Mouse (Mus musculus) lung, embryonic 14.5 days (tissue): ENCODE measurements around the gene Serp2. TPM values are rescaled to one million over a fixed set of nuclear protein-coding genes. Genes with fewer than 3 reads are reported as not detected.

ENCODE experiments used
- ATAC-seq: fragments of 200-750 bp; cut with Nextera tagmentation; 2 replicates; pipeline ENCODE4 v1.8.0; 2017; ENCODE audit warnings: mild to moderate bottlenecking, moderate TSS enrichment, moderate library complexity; ENCODE audit not compliant: insufficient read depth
- DNase-seq: peaks from one replicate; pipeline ENCODE4 v3.0.0-alpha.2; 2015
- H3K27ac ChIP-seq: fragments of 300-500 bp; sonication (generic); 2 replicates; pipeline ENCODE4 v1.5.1; 2014; ENCODE audit warnings: low read depth, mild to moderate bottlenecking, moderate library complexity
- H3K27me3 ChIP-seq: fragments of 300-500 bp; sonication (generic); 2 replicates; pipeline ENCODE4 v1.6.1; 2014; ENCODE audit warnings: low read length, control low read depth; ENCODE audit not compliant: insufficient read depth
- H3K36me3 ChIP-seq: fragments of 300-500 bp; sonication (generic); 2 replicates; pipeline ENCODE4 v1.6.1; 2014; ENCODE audit warnings: control low read depth; ENCODE audit not compliant: insufficient read depth
- H3K4me1 ChIP-seq: fragments of 300-500 bp; sonication (generic); 2 replicates; pipeline ENCODE4 v1.6.1; 2014; ENCODE audit warnings: antibody characterized with exemption, control low read depth; ENCODE audit not compliant: insufficient read depth
- H3K4me2 ChIP-seq: fragments of 300-500 bp; sonication (generic); 2 replicates; pipeline ENCODE4 v1.6.1; 2014; ENCODE audit warnings: mild to moderate bottlenecking
- H3K4me3 ChIP-seq: fragments of 300-500 bp; sonication (generic); 2 replicates; pipeline ENCODE4 v1.5.1; 2014; ENCODE audit warnings: low read depth, low read length
- H3K9ac ChIP-seq: fragments of 300-500 bp; sonication (generic); 2 replicates; pipeline ENCODE4 v1.6.1; 2014
- H3K9me3 ChIP-seq: fragments of 300-500 bp; sonication (generic); 2 replicates; pipeline ENCODE4 v1.6.1; 2016; ENCODE audit warnings: low read depth, low read length, control low read depth
- CTCF ChIP-seq: IDR thresholded peaks from 2 replicates; pipeline ENCODE4 v1.5.1; 2016; ENCODE audit warnings: antibody characterized with exemption, low read depth
- WGBS: fragments of 180-500 bp; shearing (Covaris S2); extraction: QIAGEN DNeasy Blood & Tissue Kit; methylation state at CpG from one replicate; pipeline ENCODE4 v1.1.7; 2014; 5-methylcytosine and 5-hydroxymethylcytosine counted together
- polyA plus RNA-seq: library from polyadenylated mRNA; unstranded; fragments of >200 nt; fragmentation: Nextera tagmentation; extraction: Ambion mirVana; gene quantifications from 2 replicates; pipeline ENCODE4 v1.2.1, GENCODE M21; 2014

The Serp2 gene
- polyA plus RNA-seq, 1 experiment from 2014 or later, result 7.7 TPM

DNA sequence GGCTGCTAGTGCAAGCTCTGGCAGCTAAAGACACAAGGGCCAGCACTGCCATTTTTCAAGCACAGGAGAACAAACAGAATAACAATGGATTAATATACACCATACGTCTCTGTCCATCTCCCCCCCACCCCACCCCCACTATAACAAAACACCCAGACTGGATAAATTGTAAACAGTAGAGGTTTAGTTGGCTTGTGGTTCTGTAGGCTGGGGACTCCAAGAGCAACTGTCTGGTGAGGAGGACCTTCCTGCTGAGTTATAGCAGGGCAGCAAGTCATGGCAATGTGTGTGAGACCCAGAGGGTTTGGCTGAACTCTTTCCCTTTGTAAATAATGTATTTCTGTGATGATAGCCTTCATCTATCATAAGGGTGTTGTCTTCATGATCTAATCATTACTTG lies 33.0 kb upstream of the Serp2 start:
- 38% methylated on average over 1 of the region's 1 CpGs for WGBS
- Histone ChIP-seq H3K4me3 (no peak overlapping the region), H3K4me1 (peaks cover 14% of the 10 kb centered on the region), H3K9me3 (no peaks in the 10 kb centered on the region), H3K9ac (no peak overlapping the region), H3K27ac (peak overlapping the region; percentile 64), H3K27me3 (no peaks in the 10 kb centered on the region), H3K36me3 (no peaks in the 10 kb centered on the region), H3K4me2 (no peak overlapping the region)
- ATAC-seq (peak; percentile 72; the same call in 1 of the 2 replicates), DNase-seq (peak; percentile 56)
- TF ChIP-seq CTCF, result no peak

GRCm38 (mm10) chr14:76585831-76586405 lies 29.2 kb upstream of the Serp2 start:
- DNase-seq, result no peak
- Histone ChIP-seq H3K4me3 (no peak overlapping the region), H3K9me3 (no peaks in the 10 kb centered on the region), H3K27ac (no peak overlapping the region), H3K4me2 (no peak overlapping the region), H3K36me3 (no peaks in the 10 kb centered on the region), H3K9ac (no peak overlapping the region), H3K4me1 (peaks cover 9% of the 10 kb centered on the region), H3K27me3 (no peaks in the 10 kb centered on the region)
- WGBS, result 42% methylated on average over 13 of the region's 13 CpGs
- ATAC-seq, result no peak
- TF ChIP-seq CTCF, result no peak

- no peak for TF ChIP-seq CTCF
- no peaks in the 10 kb centered on the region for H3K9me3 ChIP-seq
- no peak overlapping the region for H3K27ac ChIP-seq
- H3K4me3 ChIP-seq, result no peak overlapping the region
- 74% methylated on average over 7 of the region's 7 CpGs for WGBS
- H3K27me3 ChIP-seq, result no peaks in the 10 kb centered on the region
- no peaks in the 10 kb centered on the region for H3K36me3 ChIP-seq
- H3K4me1 ChIP-seq, result 0 out of 2 replicates have a peak, but pooled peaks cover 4% of the 10 kb centered on the region
- H3K4me2 ChIP-seq, result no peak overlapping the region
- DNase-seq (no peak), ATAC-seq (no peak)
- no peak overlapping the region for H3K9ac ChIP-seq
Observed at GRCm38 (mm10) chr14:76583985-76584384, 27.3 kb upstream of the Serp2 start.

GRCm38 (mm10) chr14:76581974-76582922 lies 25.6 kb upstream of the Serp2 start:
- no peak for TF ChIP-seq CTCF
- Histone ChIP-seq H3K4me2 (no peak overlapping the region), H3K36me3 (no peaks in the 10 kb centered on the region), H3K9me3 (no peaks in the 10 kb centered on the region), H3K4me1 (0 out of 2 replicates have a peak, but pooled peaks cover 4% of the 10 kb centered on the region), H3K4me3 (no peak overlapping the region), H3K9ac (no peak overlapping the region), H3K27ac (no peak overlapping the region), H3K27me3 (no peaks in the 10 kb centered on the region)
- 69% methylated on average over 6 of the region's 6 CpGs for WGBS
- DNase-seq (no peak), ATAC-seq (peak; percentile 32)

GRCm38 (mm10) chr14:76579660-76580061 lies 23.0 kb upstream of the Serp2 start:
- Histone ChIP-seq H3K27ac (no peak overlapping the region), H3K4me2 (no peak overlapping the region), H3K4me1 (0 out of 2 replicates have a peak, but pooled peaks cover 4% of the 10 kb centered on the region), H3K4me3 (no peak overlapping the region), H3K9me3 (no peaks in the 10 kb centered on the region), H3K36me3 (no peaks in the 10 kb centered on the region), H3K9ac (no peak overlapping the region), H3K27me3 (no peaks in the 10 kb centered on the region)
- DNase-seq, result peak; percentile 71
- WGBS, result 59% methylated on average over 2 of the region's 2 CpGs
- TF ChIP-seq CTCF, result no peak
- ATAC-seq, result peak; percentile 78

DNA sequence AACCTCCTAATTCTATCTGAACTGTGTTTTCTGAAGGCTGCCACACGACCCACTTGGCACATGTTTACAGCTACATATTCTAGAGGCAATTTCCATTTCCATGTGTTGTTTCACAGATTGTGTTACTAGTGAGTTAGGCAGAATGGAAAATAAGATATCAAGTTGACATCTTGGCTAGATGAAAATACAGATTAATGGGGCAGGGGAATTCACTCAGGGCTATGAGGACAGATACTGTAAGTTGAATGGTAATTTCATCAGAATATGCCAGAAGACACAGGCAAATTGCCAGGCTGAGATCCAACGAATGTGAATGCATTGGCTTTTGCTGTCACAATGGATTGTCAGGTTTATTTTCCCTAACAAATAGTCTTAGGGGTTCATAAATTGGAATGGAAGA lies 21.2 kb upstream of the Serp2 start:
- Histone ChIP-seq H3K4me2 (no peak overlapping the region), H3K9me3 (no peaks in the 10 kb centered on the region), H3K4me1 (0 out of 2 replicates have a peak, but pooled peaks cover 4% of the 10 kb centered on the region), H3K36me3 (no peaks in the 10 kb centered on the region), H3K27me3 (no peaks in the 10 kb centered on the region), H3K4me3 (no peak overlapping the region), H3K27ac (no peak overlapping the region), H3K9ac (no peak overlapping the region)
- no peak for DNase-seq
- ATAC-seq, result no peak
- WGBS, result 45% methylated on average over 2 of the region's 2 CpGs
- no peak for TF ChIP-seq CTCF

DNA sequence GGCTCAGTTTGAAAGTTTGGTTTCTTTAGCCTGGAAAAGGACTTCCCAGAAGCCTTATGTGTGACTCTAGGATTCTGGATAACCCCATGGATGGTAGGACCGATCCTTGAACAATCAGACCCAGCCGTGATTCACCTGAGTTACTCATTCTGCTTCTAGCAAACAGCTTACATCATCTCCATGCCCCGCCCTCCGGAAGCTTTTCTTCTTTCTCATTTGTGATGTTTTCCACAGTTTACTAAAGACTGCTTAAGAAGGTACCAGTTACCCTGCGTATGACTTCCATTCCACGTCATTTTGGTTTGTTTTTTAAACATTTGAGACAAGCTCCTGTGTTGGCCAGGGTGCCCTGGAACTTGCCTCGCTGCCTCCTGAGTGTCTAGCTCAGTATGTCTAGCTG lies 13.6 kb upstream of the Serp2 start:
- ATAC-seq (no peak), DNase-seq (no peak)
- peaks cover 14% of the 10 kb centered on the region for H3K4me1 ChIP-seq
- no peak for TF ChIP-seq CTCF
- no peaks in the 10 kb centered on the region for H3K9me3 ChIP-seq
- H3K27me3 ChIP-seq, result no peaks in the 10 kb centered on the region
- no peak overlapping the region for H3K4me3 ChIP-seq
- no peak overlapping the region for H3K4me2 ChIP-seq
- no peaks in the 10 kb centered on the region for H3K36me3 ChIP-seq
- WGBS, result 69% methylated on average over 7 of the region's 7 CpGs
- no peak overlapping the region for H3K9ac ChIP-seq
- peak overlapping the region; percentile 42; the same call in 1 of the 2 replicates for H3K27ac ChIP-seq
